Mouse (Mus musculus): ENCODE measurements around the gene Rbm5. TPM values are rescaled to one million over a fixed set of nuclear protein-coding genes. Genes with fewer than 3 reads are reported as not detected.

The Rbm5 gene
- polyA plus RNA-seq, 1 experiment from 2014 or later: 119 TPM

- Histone ChIP-seq H3K4me2 (replicated peaks; ENCODE audit: low read depth, low read length) (no peak overlapping the region), H3K27ac (ENCODE audit: low read length) (no peak overlapping the region), H3K4me1 (ENCODE audit: insufficient read depth, low read depth, low read length) (peaks cover 2% of the 10 kb centered on the region; the same call in 1 of the 2 replicates), H3K27me3 (replicated peaks; ENCODE audit: insufficient read depth, low read length) (no peaks in the 10 kb centered on the region), H3K9ac (replicated peaks; ENCODE audit: low read depth) (no peak overlapping the region), H3K36me3 (ENCODE audit: insufficient read depth, low read length) (peaks cover 9% of the 10 kb centered on the region; the same call in 1 of the 2 replicates), H3K9me3 (ENCODE audit: low read length) (no peaks in the 10 kb centered on the region), H3K4me3 (ENCODE audit: low read depth, low read length) (no peak overlapping the region)
- DNase-seq (ENCODE audit: low spot score) (no peak), ATAC-seq (no peak)
- no peak for TF ChIP-seq EP300 (IDR thresholded peaks at IDR 0.05)
- no peak for TF ChIP-seq CTCF (IDR thresholded peaks at IDR 0.05)
- WGBS: 90% methylated on average over 3 of the region's 3 CpGs
Observed at GRCm38 (mm10) chr9:107774411-107774810, 3.6 kb upstream of the Rbm5 start.

GRCm38 (mm10) chr9:107771782-107772181 lies 986 bp upstream of the Rbm5 start:
- WGBS: 60% methylated on average over 2 of the region's 2 CpGs
- no peak for DNase-seq (ENCODE audit: low spot score)
- Histone ChIP-seq H3K9ac (replicated peaks; ENCODE audit: low read depth) (no peak overlapping the region), H3K27me3 (replicated peaks; ENCODE audit: insufficient read depth, low read length) (no peaks in the 10 kb centered on the region), H3K4me2 (replicated peaks; ENCODE audit: low read depth, low read length) (no peak overlapping the region), H3K4me3 (ENCODE audit: low read depth, low read length) (no peak overlapping the region), H3K36me3 (ENCODE audit: insufficient read depth, low read length) (peaks cover 11% of the 10 kb centered on the region; the same call in 1 of the 2 replicates), H3K4me1 (ENCODE audit: insufficient read depth, low read depth, low read length) (peaks cover 4% of the 10 kb centered on the region; the same call in 1 of the 2 replicates), H3K9me3 (ENCODE audit: low read length) (no peaks in the 10 kb centered on the region), H3K27ac (ENCODE audit: low read length) (no peak overlapping the region)
- TF ChIP-seq EP300 (IDR thresholded peaks at IDR 0.05): no peak
- TF ChIP-seq CTCF (IDR thresholded peaks at IDR 0.05): no peak
- no peak for ATAC-seq

- Histone ChIP-seq H3K9ac (replicated peaks; ENCODE audit: low read depth) (peak overlapping the region; percentile 100), H3K36me3 (ENCODE audit: insufficient read depth, low read length) (peaks cover 21% of the 10 kb centered on the region), H3K4me3 (ENCODE audit: low read depth, low read length) (peak overlapping the region; percentile 98), H3K9me3 (ENCODE audit: low read length) (no peaks in the 10 kb centered on the region), H3K27ac (ENCODE audit: low read length) (peak overlapping the region; percentile 93), H3K4me2 (replicated peaks; ENCODE audit: low read depth, low read length) (peak overlapping the region; percentile 51), H3K27me3 (replicated peaks; ENCODE audit: insufficient read depth, low read length) (no peaks in the 10 kb centered on the region), H3K4me1 (ENCODE audit: insufficient read depth, low read depth, low read length) (peaks cover 4% of the 10 kb centered on the region; the same call in 1 of the 2 replicates)
- DNase-seq (ENCODE audit: low spot score) (peak; percentile 11), ATAC-seq (no peak)
- TF ChIP-seq CTCF (IDR thresholded peaks at IDR 0.05) (no peak), EP300 (IDR thresholded peaks at IDR 0.05) (no peak)
- 1% methylated on average over 9 of the region's 9 CpGs for WGBS
Observed at GRCm38 (mm10) chr9:107770037-107770373, 791 bp downstream of the Rbm5 start.

- TF ChIP-seq EP300 (IDR thresholded peaks at IDR 0.05) (no peak), CTCF (IDR thresholded peaks at IDR 0.05) (0 out of 2 replicates have a peak, but pooled peaks have one; percentile 18)
- 16% methylated on average over 4 of the region's 4 CpGs for WGBS
- Histone ChIP-seq H3K27ac (ENCODE audit: low read length) (no peak overlapping the region), H3K9me3 (ENCODE audit: low read length) (no peaks in the 10 kb centered on the region), H3K36me3 (ENCODE audit: insufficient read depth, low read length) (peaks cover 23% of the 10 kb centered on the region), H3K4me1 (ENCODE audit: insufficient read depth, low read depth, low read length) (peaks cover 4% of the 10 kb centered on the region; the same call in 1 of the 2 replicates), H3K4me3 (ENCODE audit: low read depth, low read length) (peak overlapping the region; percentile 98), H3K9ac (replicated peaks; ENCODE audit: low read depth) (peak overlapping the region; percentile 100), H3K27me3 (replicated peaks; ENCODE audit: insufficient read depth, low read length) (no peaks in the 10 kb centered on the region), H3K4me2 (replicated peaks; ENCODE audit: low read depth, low read length) (peak overlapping the region; percentile 51)
- peak; percentile 30 for DNase-seq (ENCODE audit: low spot score)
- no peak for ATAC-seq
Observed at GRCm38 (mm10) chr9:107769445-107770000, 1.3 kb downstream of the Rbm5 start.

- Histone ChIP-seq H3K9ac (replicated peaks; ENCODE audit: low read depth) (0 out of 2 replicates have a peak overlapping the region, but pooled peaks have one; percentile 100), H3K4me1 (ENCODE audit: insufficient read depth, low read depth, low read length) (peaks cover 4% of the 10 kb centered on the region; the same call in 1 of the 2 replicates), H3K9me3 (ENCODE audit: low read length) (no peaks in the 10 kb centered on the region), H3K4me3 (ENCODE audit: low read depth, low read length) (no peak overlapping the region), H3K27ac (ENCODE audit: low read length) (no peak overlapping the region), H3K27me3 (replicated peaks; ENCODE audit: insufficient read depth, low read length) (no peaks in the 10 kb centered on the region), H3K4me2 (replicated peaks; ENCODE audit: low read depth, low read length) (peak overlapping the region; percentile 51; the same call in 1 of the 2 replicates), H3K36me3 (ENCODE audit: insufficient read depth, low read length) (peaks cover 26% of the 10 kb centered on the region)
- peak; percentile 18 for DNase-seq (ENCODE audit: low spot score)
- 78% methylated on average over 5 of the region's 5 CpGs for whole genome bisulfite sequencing
- TF ChIP-seq CTCF (IDR thresholded peaks at IDR 0.05) (no peak), EP300 (IDR thresholded peaks at IDR 0.05) (no peak)
- no peak for ATAC-seq
Observed at GRCm38 (mm10) chr9:107768851-107769250, 1.9 kb downstream of the Rbm5 start.

- Histone ChIP-seq H3K36me3 (ENCODE audit: insufficient read depth, low read length) (peaks cover 33% of the 10 kb centered on the region), H3K4me1 (ENCODE audit: insufficient read depth, low read depth, low read length) (no peaks in the 10 kb centered on the region), H3K9ac (replicated peaks; ENCODE audit: low read depth) (no peak overlapping the region), H3K27ac (ENCODE audit: low read length) (no peak overlapping the region), H3K9me3 (ENCODE audit: low read length) (no peaks in the 10 kb centered on the region), H3K4me2 (replicated peaks; ENCODE audit: low read depth, low read length) (no peak overlapping the region), H3K27me3 (replicated peaks; ENCODE audit: insufficient read depth, low read length) (no peaks in the 10 kb centered on the region), H3K4me3 (ENCODE audit: low read depth, low read length) (no peak overlapping the region)
- WGBS: 89% methylated on average over 6 of the region's 6 CpGs
- no peak for TF ChIP-seq CTCF (IDR thresholded peaks at IDR 0.05)
- no peak for TF ChIP-seq EP300 (IDR thresholded peaks at IDR 0.05)
- ATAC-seq (no peak), DNase-seq (ENCODE audit: low spot score) (no peak)
Observed at GRCm38 (mm10) chr9:107759593-107759992, 11.2 kb downstream of the Rbm5 start.
